8 mouse cellular contexts compared by ENCODE assay signal in genomic region chr19:24029616-24030510, GRCm38 (mm10). TPM values are rescaled to one million over a fixed set of nuclear protein-coding genes. Genes with fewer than 3 reads are reported as not detected.
A peak's percentile ranks its signal among the peaks of the same experiment; 100 is the strongest.
DNase-seq lines count a peak whose midpoint lies in the region; ATAC-seq and TF ChIP-seq lines count a peak whose summit lies in the region.

No protein-coding gene starts in this region.

- intact Hi-C loops in gastrocnemius, postnatal 14 days (cut with DNase I; ENCODE audit: low total_unique reads): no loop called here

- peaks cover 3% of the 10 kb centered on the region; the same call in 1 of the 2 replicates for H3K4me1 ChIP-seq in intestine, postnatal 0 days (replicated peaks; ENCODE audit: control insufficient read depth, insufficient read depth, low read length)
- H3K4me1 ChIP-seq in lung, embryonic 14.5 days (ENCODE audit: insufficient read depth): 0 out of 2 replicates have a peak, but pooled peaks cover 3% of the 10 kb centered on the region

- H3K36me3 ChIP-seq in intestine, postnatal 0 days (ENCODE audit: control insufficient read depth, insufficient read depth): no peaks in the 10 kb centered on the region
- H3K36me3 ChIP-seq in lung, embryonic 14.5 days (ENCODE audit: insufficient read depth): no peaks in the 10 kb centered on the region

- peak overlapping the region; percentile 60 for H3K9ac ChIP-seq in intestine, postnatal 0 days (ENCODE audit: low read depth, low read length)
- peak overlapping the region; percentile 70 for H3K9ac ChIP-seq in lung, embryonic 14.5 days

- peaks cover 14% of the 10 kb centered on the region; the same call in 1 of the 2 replicates for H3K27me3 ChIP-seq in intestine, postnatal 0 days (replicated peaks; ENCODE audit: control insufficient read depth, insufficient read depth, low read length)
- peaks cover 39% of the 10 kb centered on the region for H3K27me3 ChIP-seq in lung, embryonic 14.5 days (ENCODE audit: insufficient read depth, low read length)

- H3K4me2 ChIP-seq in intestine, postnatal 0 days (replicated peaks; ENCODE audit: low read depth): peak overlapping the region; percentile 99
- H3K4me2 ChIP-seq in lung, embryonic 14.5 days: peak overlapping the region; percentile 91

- TF ChIP-seq CTCF in intestine, postnatal 0 days (IDR thresholded peaks at IDR 0.05; ENCODE audit: low read depth): no peak
- TF ChIP-seq CTCF in lung, embryonic 14.5 days (IDR thresholded peaks at IDR 0.05; ENCODE audit: low read depth): no peak

- no peak for ATAC-seq in intestine, postnatal 0 days
- ATAC-seq in lung, embryonic 14.5 days (ENCODE audit: insufficient read depth): no peak; the same call in 1 of the 2 replicates

- H3K9me3 ChIP-seq in intestine, postnatal 0 days (ENCODE audit: control insufficient read depth): no peaks in the 10 kb centered on the region
- no peaks in the 10 kb centered on the region for H3K9me3 ChIP-seq in lung, embryonic 14.5 days (ENCODE audit: low read depth, low read length)

- peak; percentile 18 for DNase-seq in embryo, embryonic 9.5 days (ENCODE audit: extremely low spot score)
- DNase-seq in embryo, embryonic 11 days: no peak
- DNase-seq in cerebellum, adult 11-12 months: peak; percentile 8
- DNase-seq in gastrocnemius, postnatal 14 days: peak; percentile 67
- DNase-seq in lung, embryonic 14.5 days: no peak
- DNase-seq in testis, postnatal 10 days (ENCODE audit: low spot score): peak; percentile 69
- DNase-seq in B cell, adult 2 months: no peak

- 15% methylated on average over 20 of the region's 20 CpGs for WGBS in intestine, postnatal 0 days
- WGBS in lung, embryonic 14.5 days: 15% methylated on average over 20 of the region's 20 CpGs

- H3K4me3 ChIP-seq in intestine, postnatal 0 days (ENCODE audit: low read depth, low read length): peak overlapping the region; percentile 63
- H3K4me3 ChIP-seq in lung, embryonic 14.5 days (ENCODE audit: low read depth, low read length): peak overlapping the region; percentile 52

- no peak overlapping the region for H3K27ac ChIP-seq in intestine, postnatal 0 days (ENCODE audit: low read depth, low read length)
- no peak overlapping the region for H3K27ac ChIP-seq in lung, embryonic 14.5 days (ENCODE audit: low read depth)

RNA-seq across cellular contexts. Expression of gene Fam189a2, which starts 1.0 kb away (rescaled TPM):
- total RNA-seq in gastrocnemius, postnatal 14 days (2021): 10 to 100 TPM; 22.3 to 25.9 TPM
- polyA plus RNA-seq in intestine, postnatal 0 days (2015; fragmentation: Nextera tagmentation; extraction: Ambion mirVana): 2.9 and 3.0 TPM in 2 replicates
- 1.2 and 1.4 TPM in 2 replicates for polyA plus RNA-seq in lung, embryonic 14.5 days (2014; fragmentation: Nextera tagmentation; extraction: Ambion mirVana)

Comparison
In these comparisons a context has a peak if more than half of its experiments do, and no peak if none do; other contexts are left out.
1. DNase-seq: peak in embryo, embryonic 9.5 days (single experiment), cerebellum, adult 11-12 months (single experiment), gastrocnemius, postnatal 14 days (single experiment) and testis, postnatal 10 days (single experiment); none in embryo, embryonic 11 days (single experiment), lung, embryonic 14.5 days (single experiment) and B cell, adult 2 months (0 of 2).